8 mouse cellular contexts compared by ENCODE assay signal in genomic region chr7:28436932-28437570, GRCm38 (mm10). TPM values are rescaled to one million over a fixed set of nuclear protein-coding genes. Genes with fewer than 3 reads are reported as not detected.
A peak's percentile ranks its signal among the peaks of the same experiment; 100 is the strongest.
DNase-seq lines count a peak whose midpoint lies in the region; ATAC-seq and TF ChIP-seq lines count a peak whose summit lies in the region.

Gene Gmfg, plus strand, starts transcription at chr7:28437447.

- H3K27ac ChIP-seq in forebrain, postnatal 0 days (ENCODE audit: low read depth, low read length): peak within 1 kb of the TSS; percentile 85
- peak within 1 kb of the TSS; percentile 90 for H3K27ac ChIP-seq in hindbrain, embryonic 10.5 days

- H3K27me3 ChIP-seq in forebrain, postnatal 0 days (ENCODE audit: insufficient read depth, low read length): no peaks in the 10 kb centered on the region
- H3K27me3 ChIP-seq in hindbrain, embryonic 10.5 days (ENCODE audit: insufficient read depth, poor library complexity, severe bottlenecking): no peaks in the 10 kb centered on the region

- H3K9ac ChIP-seq in forebrain, postnatal 0 days: peak within 1 kb of the TSS; percentile 75

- peak within 1 kb of the TSS; percentile 72 for H3K4me3 ChIP-seq in forebrain, postnatal 0 days (ENCODE audit: low read depth, low read length)
- peak within 1 kb of the TSS; percentile 96 for H3K4me3 ChIP-seq in hindbrain, embryonic 10.5 days

- H3K4me1 ChIP-seq in forebrain, postnatal 0 days (ENCODE audit: insufficient read depth): peaks cover 18% of the 10 kb centered on the region
- H3K4me1 ChIP-seq in hindbrain, embryonic 10.5 days (replicated peaks): peaks cover 42% of the 10 kb centered on the region

- ATAC-seq in forebrain, postnatal 0 days: peak; percentile 57

- 4% methylated on average over 16 of the region's 16 CpGs for WGBS in forebrain, postnatal 0 days
- WGBS in hindbrain, embryonic 10.5 days: 2% methylated on average over 16 of the region's 16 CpGs

- H3K4me2 ChIP-seq in forebrain, postnatal 0 days (ENCODE audit: low read depth): peak within 1 kb of the TSS; percentile 63

- peak; percentile 86 for DNase-seq in MN1 (ENCODE audit: low spot score)
- DNase-seq in cerebellum, adult 8-10 months: peak; percentile 74
- DNase-seq in forebrain, postnatal 0 days: peak; percentile 89
- DNase-seq in hindbrain, embryonic 10.5 days (ENCODE audit: low spot score): peak; percentile 82
- peak; percentile 78 for DNase-seq in layer of hippocampus, adult 9-10 months (ENCODE audit: low spot score)
- peak; percentile 95 for DNase-seq in lung, postnatal 10 days
- peak; percentile 45 for DNase-seq in retina, adult 2 months (ENCODE audit: low read depth, low spot score)
- DNase-seq in thymus, postnatal 25 days: peak; percentile 86

- H3K36me3 ChIP-seq in forebrain, postnatal 0 days (ENCODE audit: insufficient read depth): 0 out of 2 replicates have a peak, but pooled peaks cover 2% of the 10 kb centered on the region
- H3K36me3 ChIP-seq in hindbrain, embryonic 10.5 days: peaks cover 19% of the 10 kb centered on the region

- H3K9me3 ChIP-seq in forebrain, postnatal 0 days (ENCODE audit: low read length): no peaks in the 10 kb centered on the region
- no peaks in the 10 kb centered on the region for H3K9me3 ChIP-seq in hindbrain, embryonic 10.5 days

- TF ChIP-seq CTCF in forebrain, postnatal 0 days (IDR thresholded peaks at IDR 0.05; ENCODE audit: low read depth): peak; percentile 86

RNA-seq across cellular contexts. Expression of gene Gmfg, which starts in this region (rescaled TPM):
- total RNA-seq in forebrain, postnatal 0 days (2014; rRNA removed): 2.6 and 3.8 TPM in 2 replicates
- 5.8 and 6.7 TPM in 2 replicates for polyA plus RNA-seq in forebrain, postnatal 0 days (2015; fragmentation: Nextera tagmentation; extraction: Ambion mirVana)
- polyA plus RNA-seq in hindbrain, embryonic 10.5 days (2016; fragmentation: Nextera tagmentation; extraction: Ambion mirVana): 6.7 and 7.1 TPM in 2 replicates

Comparison
In these comparisons a context has a peak if more than half of its experiments do, and no peak if none do; other contexts are left out.
1. Peak in every context shown above with its lines: DNase-seq, ATAC-seq, H3K4me3 ChIP-seq and H3K27ac ChIP-seq.
2. DNase-seq: peak in every context shown above with its lines; median percentile 95 in lung, postnatal 10 days; 89 in forebrain, postnatal 0 days; 86 in MN1; 86 in thymus, postnatal 25 days; 82 in hindbrain, embryonic 10.5 days; 78 in layer of hippocampus, adult 9-10 months; 74 in cerebellum, adult 8-10 months; 45 in retina, adult 2 months.